28 mouse cellular contexts compared by ENCODE assay signal in genomic region chr5:83610777-83611176, GRCm38 (mm10).
DNase-seq lines count a peak whose midpoint lies in the region; ATAC-seq and TF ChIP-seq lines count a peak whose summit lies in the region.
"Had no signal": no experiment of that assay in that cellular context is flagged by ENCODE, and none has a peak within 500 bp of the region (broad histone marks: within the 10 kb centered on the region; RNA-seq: fewer than 3 reads in every experiment).

No protein-coding gene starts in this region.

- H3K9me3 ChIP-seq in forebrain, postnatal 0 days (ENCODE audit: low read length): no peaks in the 10 kb centered on the region
- no peaks in the 10 kb centered on the region for H3K9me3 ChIP-seq in forebrain, embryonic 12.5 days
- H3K9me3 ChIP-seq in liver, postnatal 0 days (ENCODE audit: low read length): no peaks in the 10 kb centered on the region
- H3K9me3 ChIP-seq: embryonic facial prominence, embryonic 12.5 days; forebrain, embryonic 15.5 days; hindbrain, embryonic 13.5 days; intestine, embryonic 15.5 days; neural tube, embryonic 12.5 days; stomach, embryonic 15.5 days had no signal

- DNase-seq in forebrain, postnatal 0 days: peak; percentile 7
- no peak for DNase-seq in left cerebral cortex, adult 2 months (ENCODE audit: extremely low spot score in 1 of 2, low spot score in 2 of 2)
- DNase-seq in left cerebral cortex, postnatal 14 days (ENCODE audit: low spot score in 2 of 2): no peak
- DNase-seq in 416B (ENCODE audit: low read depth): peak; percentile 5
- DNase-seq in Muller cell, postnatal 12 days (ENCODE audit: inconsistent ontology term): peak; percentile 12
- DNase-seq in liver, postnatal 0 days: no peak
- DNase-seq: adrenal gland, adult 2 months; cerebellum, adult 18-20 months; cerebellum, postnatal 14 days; gastrocnemius, postnatal 10 days; kidney, adult 9 months; kidney, postnatal 25 days; lung, postnatal 10 days; thymus, adult 18-20 months; thymus, postnatal 36 days had no signal

- TF ChIP-seq EP300 in liver, postnatal 0 days (IDR thresholded peaks at IDR 0.05; ENCODE audit: low read depth): no peak

- H3K9ac ChIP-seq in forebrain, postnatal 0 days: no peak overlapping the region
- no peak overlapping the region for H3K9ac ChIP-seq in forebrain, embryonic 12.5 days
- no peak overlapping the region for H3K9ac ChIP-seq in liver, postnatal 0 days (replicated peaks)
- H3K9ac ChIP-seq: embryonic facial prominence, embryonic 12.5 days; forebrain, embryonic 15.5 days; hindbrain, embryonic 13.5 days; intestine, embryonic 15.5 days; liver, embryonic 14.5 days; neural tube, embryonic 12.5 days; stomach, embryonic 15.5 days had no signal

- no peak overlapping the region for H3K4me2 ChIP-seq in forebrain, postnatal 0 days (ENCODE audit: low read depth)
- no peak overlapping the region for H3K4me2 ChIP-seq in forebrain, embryonic 12.5 days
- H3K4me2 ChIP-seq in liver, postnatal 0 days (ENCODE audit: low read depth, low read length): no peak overlapping the region
- H3K4me2 ChIP-seq: embryonic facial prominence, embryonic 12.5 days; forebrain, embryonic 15.5 days; heart, embryonic 11.5 days; hindbrain, embryonic 13.5 days; intestine, embryonic 15.5 days; midbrain, embryonic 11.5 days; neural tube, embryonic 12.5 days; stomach, embryonic 15.5 days had no signal

- intact Hi-C loops in left cerebral cortex, adult 2 months (cut with DNase I): no loop called here
- intact Hi-C loops in left cerebral cortex, postnatal 14 days (cut with DNase I): no loop called here

- TF ChIP-seq CTCF in forebrain, postnatal 0 days (IDR thresholded peaks at IDR 0.05; ENCODE audit: low read depth): peak; percentile 39
- TF ChIP-seq CTCF in left cerebral cortex, adult 2 months (IDR thresholded peaks at IDR 0.05): peak; percentile 61
- TF ChIP-seq CTCF in liver, postnatal 0 days (IDR thresholded peaks at IDR 0.05; ENCODE audit: low read depth): no peak

- H3K27ac ChIP-seq in forebrain, postnatal 0 days (ENCODE audit: low read depth, low read length): no peak overlapping the region
- no peak overlapping the region for H3K27ac ChIP-seq in forebrain, embryonic 12.5 days
- H3K27ac ChIP-seq in left cerebral cortex, adult 2 months: no peak overlapping the region
- no peak overlapping the region for H3K27ac ChIP-seq in liver, postnatal 0 days (ENCODE audit: low read depth)
- H3K27ac ChIP-seq: embryonic facial prominence, embryonic 12.5 days; forebrain, embryonic 15.5 days; hindbrain, embryonic 13.5 days; intestine, embryonic 15.5 days; liver, embryonic 14.5 days; neural tube, embryonic 12.5 days; stomach, embryonic 15.5 days had no signal

- H3K36me3 ChIP-seq in forebrain, postnatal 0 days (ENCODE audit: insufficient read depth): no peaks in the 10 kb centered on the region
- no peaks in the 10 kb centered on the region for H3K36me3 ChIP-seq in forebrain, embryonic 12.5 days (replicated peaks)
- H3K36me3 ChIP-seq in liver, postnatal 0 days (replicated peaks; ENCODE audit: insufficient read depth, low read length): no peaks in the 10 kb centered on the region
- H3K36me3 ChIP-seq: embryonic facial prominence, embryonic 12.5 days; forebrain, embryonic 15.5 days; hindbrain, embryonic 13.5 days; intestine, embryonic 15.5 days; neural tube, embryonic 12.5 days; stomach, embryonic 15.5 days had no signal

- no peaks in the 10 kb centered on the region for H3K27me3 ChIP-seq in forebrain, postnatal 0 days (ENCODE audit: insufficient read depth, low read length)
- H3K27me3 ChIP-seq in forebrain, embryonic 12.5 days: no peaks in the 10 kb centered on the region
- H3K27me3 ChIP-seq in liver, postnatal 0 days (ENCODE audit: insufficient read depth, low read length): no peaks in the 10 kb centered on the region
- H3K27me3 ChIP-seq: embryonic facial prominence, embryonic 12.5 days; forebrain, embryonic 15.5 days; hindbrain, embryonic 13.5 days; intestine, embryonic 15.5 days; neural tube, embryonic 12.5 days; stomach, embryonic 15.5 days had no signal

- no peak for ATAC-seq in forebrain, postnatal 0 days
- no peak for ATAC-seq in forebrain, embryonic 12.5 days (ENCODE audit: low FRiP score)
- no peak for ATAC-seq in liver, postnatal 0 days
- no peak for ATAC-seq in inflammation-experienced regulatory T-cells, adult 6 months
- ATAC-seq: forebrain, embryonic 15.5 days; intestine, embryonic 15.5 days; Patski had no signal

- H3K4me3 ChIP-seq in forebrain, postnatal 0 days (ENCODE audit: low read depth, low read length): no peak overlapping the region
- H3K4me3 ChIP-seq in forebrain, embryonic 12.5 days (replicated peaks): no peak overlapping the region
- no peak overlapping the region for H3K4me3 ChIP-seq in left cerebral cortex, adult 2 months
- H3K4me3 ChIP-seq in liver, postnatal 0 days (ENCODE audit: low read depth, low read length): no peak overlapping the region
- H3K4me3 ChIP-seq: embryonic facial prominence, embryonic 12.5 days; erythroblast, embryonic 14.5 days; forebrain, embryonic 15.5 days; hindbrain, embryonic 13.5 days; intestine, embryonic 15.5 days; neural tube, embryonic 12.5 days; stomach, embryonic 15.5 days had no signal

- WGBS in forebrain, postnatal 0 days: 25% methylated on average over 2 of the region's 2 CpGs
- 37% methylated on average over 2 of the region's 2 CpGs for WGBS in forebrain, embryonic 12.5 days
- 28% methylated on average over 2 of the region's 2 CpGs for WGBS in liver, postnatal 0 days (ENCODE audit: insufficient replicate concordance)

- no peaks in the 10 kb centered on the region for H3K4me1 ChIP-seq in forebrain, postnatal 0 days (ENCODE audit: insufficient read depth)
- H3K4me1 ChIP-seq in forebrain, embryonic 12.5 days: no peaks in the 10 kb centered on the region
- no peaks in the 10 kb centered on the region for H3K4me1 ChIP-seq in liver, postnatal 0 days (ENCODE audit: insufficient read depth)
- H3K4me1 ChIP-seq: embryonic facial prominence, embryonic 12.5 days; hindbrain, embryonic 13.5 days; intestine, embryonic 15.5 days; neural tube, embryonic 12.5 days; stomach, embryonic 15.5 days had no signal

Comparison
In these comparisons a context has a peak if more than half of its experiments do, and no peak if none do; other contexts are left out.
1. DNase-seq: peak in forebrain, postnatal 0 days (single experiment), 416B (single experiment) and Muller cell, postnatal 12 days (single experiment); none in left cerebral cortex, adult 2 months (0 of 2), left cerebral cortex, postnatal 14 days (0 of 2) and liver, postnatal 0 days (single experiment).